Mouse (Mus musculus): ENCODE measurements at regions not wholly inside any gene's neighbourhood (a gene's known extent, or its start where the extent isn't known, plus 50 kb on each side); places are given as distances from the start of the nearest gene placed in this dataset.

- Histone ChIP-seq H3K9ac (ENCODE audit: low read depth, low read length) (no peak overlapping the region), H3K36me3 (ENCODE audit: control insufficient read depth, insufficient read depth, low read length) (no peaks in the 10 kb centered on the region), H3K27me3 (ENCODE audit: control insufficient read depth, insufficient read depth, low read length) (no peaks in the 10 kb centered on the region), H3K4me3 (ENCODE audit: insufficient read depth, low read depth, low read length) (no peak overlapping the region), H3K4me1 (ENCODE audit: control insufficient read depth, insufficient read depth, low read length) (no peaks in the 10 kb centered on the region), H3K27ac (replicated peaks; ENCODE audit: insufficient read depth, low read depth, low read length) (no peak overlapping the region), H3K79me2 (ENCODE audit: control insufficient read depth, insufficient read depth, low read length) (no peaks in the 10 kb centered on the region)
- TF ChIP-seq POLR2A (IDR thresholded peaks at IDR 0.05; ENCODE audit: extremely low read depth, insufficient read depth, low read length) (no peak), CTCF (IDR thresholded peaks at IDR 0.05; ENCODE audit: low read depth, low read length) (no peak)
- DNase-seq (ENCODE audit: extremely low read depth, low read depth, low spot score), result no peak
- WGBS, result 78% methylated on average over 8 of the region's 8 CpGs
Measured at GRCm38 (mm10) chr7:110695729-110696128, 68.3 kb downstream of the Adm start.

- H3K9ac ChIP-seq (ENCODE audit: low read depth, low read length), result no peak overlapping the region
- no peak overlapping the region for H3K4me3 ChIP-seq (ENCODE audit: insufficient read depth, low read depth, low read length)
- H3K27ac ChIP-seq (replicated peaks; ENCODE audit: insufficient read depth, low read depth, low read length), result no peak overlapping the region
- H3K79me2 ChIP-seq (ENCODE audit: control insufficient read depth, insufficient read depth, low read length), result no peaks in the 10 kb centered on the region
- no peaks in the 10 kb centered on the region for H3K4me1 ChIP-seq (ENCODE audit: control insufficient read depth, insufficient read depth, low read length)
- TF ChIP-seq POLR2A (IDR thresholded peaks at IDR 0.05; ENCODE audit: extremely low read depth, insufficient read depth, low read length) (no peak), CTCF (IDR thresholded peaks at IDR 0.05; ENCODE audit: low read depth, low read length) (no peak)
- H3K27me3 ChIP-seq (ENCODE audit: control insufficient read depth, insufficient read depth, low read length), result no peaks in the 10 kb centered on the region
- no peaks in the 10 kb centered on the region for H3K36me3 ChIP-seq (ENCODE audit: control insufficient read depth, insufficient read depth, low read length)
- 78% methylated on average over 17 of the region's 17 CpGs for WGBS
- DNase-seq (ENCODE audit: extremely low read depth, low read depth, low spot score), result no peak
Measured at GRCm38 (mm10) chr7:110698211-110699153, 69.5 kb upstream of the Ampd3 start.

GRCm38 (mm10) chr7:110699596-110699995 is 68.4 kb upstream of the Ampd3 start:
- Histone ChIP-seq H3K4me1 (ENCODE audit: control insufficient read depth, insufficient read depth, low read length) (no peaks in the 10 kb centered on the region), H3K4me3 (ENCODE audit: insufficient read depth, low read depth, low read length) (no peak overlapping the region), H3K9ac (ENCODE audit: low read depth, low read length) (no peak overlapping the region), H3K79me2 (ENCODE audit: control insufficient read depth, insufficient read depth, low read length) (no peaks in the 10 kb centered on the region), H3K36me3 (ENCODE audit: control insufficient read depth, insufficient read depth, low read length) (no peaks in the 10 kb centered on the region), H3K27ac (replicated peaks; ENCODE audit: insufficient read depth, low read depth, low read length) (no peak overlapping the region), H3K27me3 (ENCODE audit: control insufficient read depth, insufficient read depth, low read length) (no peaks in the 10 kb centered on the region)
- DNase-seq (ENCODE audit: extremely low read depth, low read depth, low spot score), result no peak
- WGBS, result 84% methylated on average over 11 of the region's 11 CpGs
- no peak for TF ChIP-seq POLR2A (IDR thresholded peaks at IDR 0.05; ENCODE audit: extremely low read depth, insufficient read depth, low read length)
- TF ChIP-seq CTCF (IDR thresholded peaks at IDR 0.05; ENCODE audit: low read depth, low read length), result no peak

GRCm38 (mm10) chr7:110701681-110702413 is 66.2 kb upstream of the Ampd3 start:
- H3K79me2 ChIP-seq (ENCODE audit: control insufficient read depth, insufficient read depth, low read length), result no peaks in the 10 kb centered on the region
- no peaks in the 10 kb centered on the region for H3K4me1 ChIP-seq (ENCODE audit: control insufficient read depth, insufficient read depth, low read length)
- H3K27me3 ChIP-seq (ENCODE audit: control insufficient read depth, insufficient read depth, low read length), result no peaks in the 10 kb centered on the region
- H3K9ac ChIP-seq (ENCODE audit: low read depth, low read length), result no peak overlapping the region
- no peaks in the 10 kb centered on the region for H3K36me3 ChIP-seq (ENCODE audit: control insufficient read depth, insufficient read depth, low read length)
- no peak overlapping the region for H3K27ac ChIP-seq (replicated peaks; ENCODE audit: insufficient read depth, low read depth, low read length)
- no peak overlapping the region for H3K4me3 ChIP-seq (ENCODE audit: insufficient read depth, low read depth, low read length)
- no peak for TF ChIP-seq POLR2A (IDR thresholded peaks at IDR 0.05; ENCODE audit: extremely low read depth, insufficient read depth, low read length)
- no peak for TF ChIP-seq CTCF (IDR thresholded peaks at IDR 0.05; ENCODE audit: low read depth, low read length)
- WGBS, result 53% methylated on average over 11 of the region's 11 CpGs
- DNase-seq (ENCODE audit: extremely low read depth, low read depth, low spot score), result no peak

- Histone ChIP-seq H3K4me1 (ENCODE audit: control insufficient read depth, insufficient read depth, low read length) (no peaks in the 10 kb centered on the region), H3K36me3 (ENCODE audit: control insufficient read depth, insufficient read depth, low read length) (no peaks in the 10 kb centered on the region), H3K27me3 (ENCODE audit: control insufficient read depth, insufficient read depth, low read length) (no peaks in the 10 kb centered on the region), H3K27ac (replicated peaks; ENCODE audit: insufficient read depth, low read depth, low read length) (no peak overlapping the region), H3K9ac (ENCODE audit: low read depth, low read length) (no peak overlapping the region), H3K4me3 (ENCODE audit: insufficient read depth, low read depth, low read length) (no peak overlapping the region), H3K79me2 (ENCODE audit: control insufficient read depth, insufficient read depth, low read length) (no peaks in the 10 kb centered on the region)
- 66% methylated on average over 6 of the region's 6 CpGs for WGBS
- DNase-seq (ENCODE audit: extremely low read depth, low read depth, low spot score), result no peak
- TF ChIP-seq CTCF (IDR thresholded peaks at IDR 0.05; ENCODE audit: low read depth, low read length), result no peak
- no peak for TF ChIP-seq POLR2A (IDR thresholded peaks at IDR 0.05; ENCODE audit: extremely low read depth, insufficient read depth, low read length)
Measured at GRCm38 (mm10) chr7:110702414-110702783, 65.6 kb upstream of the Ampd3 start.
